Mouse (Mus musculus) G1E (cell line): ENCODE measurements around the gene Dirc2.

ENCODE experiments used
- CTCF ChIP-seq: IDR thresholded peaks from 2 replicates; pipeline ENCODE4 v1.5.1; 2012; ENCODE audit warnings: low read depth, low read length, inconsistent platforms, mixed read lengths
- GATA1 ChIP-seq: IDR thresholded peaks from 2 replicates; pipeline ENCODE4 v1.6.1; 2012; ENCODE audit warnings: borderline replicate concordance, low read length, inconsistent platforms, mixed read lengths
- GATA2 ChIP-seq: IDR thresholded peaks from 2 replicates; pipeline ENCODE4 v1.6.1; 2012; ENCODE audit warnings: low read depth, low read length, inconsistent platforms, borderline replicate concordance
- POLR2AphosphoS5 ChIP-seq: IDR thresholded peaks from 2 replicates; pipeline ENCODE4 v1.6.1; 2012; ENCODE audit warnings: low read depth, low read length, inconsistent platforms; ENCODE audit not compliant: insufficient replicate concordance
- TAL1 ChIP-seq: conservative IDR thresholded peaks from 2 replicates; pipeline ENCODE4 v1.6.1; 2012; ENCODE audit warnings: low read depth, low read length, inconsistent platforms, mixed read lengths

- TF ChIP-seq CTCF (no peak), TAL1 (no peak), GATA1 (no peak), POLR2AphosphoS5 (no peak), GATA2 (no peak)
Measured at GRCm38 (mm10) chr16:35751841-35752240, 17.3 kb downstream of the Dirc2 start.
